Mouse (Mus musculus) right cerebral cortex, postnatal 36 days (tissue): Measurements from ENCODE around the gene Myh6.
"Not testable (repeated sequence)": the region's sequence is repeated elsewhere in the genome, so short reads cannot be mapped to it uniquely, and the experiment has no call there.

Source experiments
- DNase-seq, 2 experiments: peaks; one replicate each; pipeline ENCODE4 v3.0.0; 2022; ENCODE audit warnings: low spot score in 2 of 2, mixed read lengths in 1 of 2

Myh6 gene

DNA sequence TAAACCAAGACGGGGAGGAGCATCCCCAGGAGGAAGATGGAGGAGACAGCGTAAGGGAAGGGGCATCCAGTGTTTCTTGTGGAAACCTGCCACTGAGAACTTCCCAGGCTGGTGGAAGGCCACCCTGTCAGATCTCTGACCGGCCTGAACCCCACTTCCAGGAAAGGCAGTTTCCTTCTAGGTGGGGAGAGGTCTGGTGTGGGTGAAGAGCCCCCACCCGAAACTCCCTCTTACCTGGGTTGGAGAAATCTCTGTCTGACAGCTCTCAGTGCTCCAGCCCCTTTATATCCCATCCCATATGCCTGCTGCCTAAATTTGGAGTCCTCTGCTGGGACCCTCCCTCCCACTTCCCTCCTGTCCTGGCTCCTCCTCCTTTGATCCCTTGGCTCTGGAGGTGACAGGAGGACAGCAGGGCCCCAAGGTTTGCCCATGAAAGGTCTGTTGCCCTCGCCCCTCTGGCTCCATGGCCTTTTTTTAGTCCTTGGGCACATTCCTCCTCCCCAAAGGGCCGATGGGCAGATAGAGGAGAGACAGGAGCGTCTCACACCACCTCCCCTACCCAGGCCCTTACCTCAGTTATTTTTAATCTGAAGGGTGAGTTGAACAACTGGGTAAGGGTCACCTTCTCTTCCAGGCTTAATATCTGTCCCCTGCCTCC lies at the start of gene Myh6:
Myh6 (minus strand) TSS at position 608 of the 658 bp plus-strand sequence.
- DNase-seq, result no peak

DNA sequence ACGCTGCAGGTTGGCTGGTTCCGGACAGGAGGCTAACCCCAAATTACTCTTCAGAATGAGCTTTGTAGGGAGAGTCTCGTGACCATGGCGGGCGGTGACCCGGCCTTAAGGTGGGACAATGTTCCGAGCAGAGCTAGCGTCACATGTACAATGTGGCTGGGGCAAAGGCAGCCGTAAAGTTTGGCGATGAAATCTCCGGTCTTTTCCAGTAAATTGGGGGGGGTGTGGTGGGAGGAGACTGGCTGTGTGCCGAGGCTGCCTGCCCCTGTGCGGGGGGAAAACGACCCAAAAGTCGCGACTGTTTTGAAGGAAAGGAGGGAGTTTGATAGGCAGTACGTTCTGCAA lies 49.0 kb upstream of the Myh6 start:
- no peak for DNase-seq

DNA sequence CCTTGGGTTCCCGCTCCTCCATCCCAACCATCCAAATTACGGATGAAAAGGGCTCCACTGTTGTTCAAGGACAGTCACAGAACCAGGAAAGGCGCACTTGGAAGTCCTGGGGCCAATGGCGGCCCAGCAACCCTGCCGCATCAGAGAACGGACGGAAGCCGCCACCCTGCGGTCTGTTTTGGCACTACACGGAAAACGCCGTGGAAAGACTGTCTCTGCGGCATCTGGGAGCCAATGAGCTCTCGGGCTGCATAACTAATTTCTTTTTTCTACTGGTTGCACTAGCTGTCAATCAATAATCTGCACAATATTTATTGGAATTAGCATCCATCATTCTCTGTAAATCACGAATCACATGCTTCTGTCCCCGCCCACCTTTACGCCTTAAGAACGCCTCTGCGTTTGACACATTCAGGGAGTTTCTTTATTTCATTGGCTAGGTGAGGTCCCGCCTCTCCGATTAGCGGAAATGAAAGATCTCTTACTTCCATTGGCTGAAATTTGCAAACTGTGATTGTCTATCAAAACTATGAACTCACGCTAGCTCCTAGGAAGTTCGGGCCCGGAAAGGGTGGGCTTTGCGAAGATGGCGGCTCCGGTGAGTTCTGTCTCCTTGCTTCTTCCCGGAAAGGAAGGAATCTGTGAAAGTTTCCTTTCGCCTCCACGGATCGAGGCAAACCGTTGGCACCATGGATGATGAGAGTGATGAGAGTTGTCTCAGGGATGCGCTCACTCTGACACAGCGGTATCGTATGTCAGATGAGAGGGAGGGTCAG lies 48.5 kb upstream of the Myh6 start, which contains the start of gene Ngdn:
Ngdn (plus strand) TSS at position 464 of the 776 bp plus-strand sequence.
- DNase-seq, result peak; percentile 98 to 99

DNA sequence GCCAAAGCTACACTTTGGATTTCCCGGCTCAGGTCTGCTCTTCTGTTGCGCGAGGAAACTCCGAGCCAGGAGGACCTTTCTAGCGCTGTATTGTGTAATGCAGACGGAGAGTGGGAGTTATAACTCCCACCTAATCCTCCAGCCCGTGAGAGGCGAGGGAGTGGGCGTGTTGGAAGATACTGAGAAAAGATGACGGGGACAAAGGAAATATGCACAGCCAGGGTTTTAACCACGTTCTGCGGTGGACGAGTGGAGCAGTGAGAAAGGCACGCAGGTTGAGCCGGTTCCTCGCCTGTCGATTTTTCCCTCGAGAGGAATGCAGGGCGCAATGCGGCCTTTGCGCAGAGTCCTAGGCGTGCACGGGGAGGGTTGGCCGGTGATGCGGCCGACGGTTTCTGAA lies 47.9 kb upstream of the Myh6 start:
- DNase-seq, result peak; percentile 51 to 57

DNA sequence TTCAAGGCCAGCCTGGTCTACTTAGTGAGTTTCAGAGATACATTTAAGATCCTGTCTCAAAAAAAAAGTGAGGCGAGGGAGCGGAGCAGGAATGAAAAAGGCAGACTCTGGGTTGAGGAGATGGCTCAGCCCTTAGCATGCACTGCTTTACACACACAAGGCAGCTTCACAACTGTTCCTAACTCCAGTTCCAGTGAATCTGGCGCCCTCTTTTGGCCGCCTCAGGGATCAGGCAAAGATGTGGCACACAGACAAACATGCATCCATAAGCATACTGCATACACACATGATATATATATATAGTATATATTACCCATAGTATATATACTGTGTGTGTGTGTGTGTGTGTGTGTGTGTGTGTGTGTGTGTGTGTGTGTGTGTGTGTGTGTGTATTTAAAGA lies 44.4 kb upstream of the Myh6 start:
- no peak for DNase-seq

DNA sequence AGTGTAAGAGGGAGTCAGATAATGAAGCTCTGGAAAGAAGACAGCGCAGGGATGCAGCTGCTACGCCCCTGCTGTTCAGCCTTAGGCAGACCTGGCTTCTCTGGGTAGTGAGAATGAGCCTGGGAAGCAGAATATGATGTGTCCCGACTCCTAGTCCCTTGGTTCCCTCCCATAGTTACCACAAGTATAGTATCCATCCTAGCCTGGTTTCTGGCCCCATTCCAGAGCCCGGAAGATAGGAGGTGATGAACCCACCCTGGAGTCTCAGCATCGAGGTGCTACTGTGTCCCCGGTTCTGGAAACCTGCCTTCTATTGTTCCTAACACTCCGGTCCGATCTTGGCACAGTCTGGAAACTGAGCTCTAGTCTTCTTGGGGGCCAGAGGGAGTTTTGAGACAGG lies 41.7 kb upstream of the Myh6 start:
- no peak for DNase-seq

DNA sequence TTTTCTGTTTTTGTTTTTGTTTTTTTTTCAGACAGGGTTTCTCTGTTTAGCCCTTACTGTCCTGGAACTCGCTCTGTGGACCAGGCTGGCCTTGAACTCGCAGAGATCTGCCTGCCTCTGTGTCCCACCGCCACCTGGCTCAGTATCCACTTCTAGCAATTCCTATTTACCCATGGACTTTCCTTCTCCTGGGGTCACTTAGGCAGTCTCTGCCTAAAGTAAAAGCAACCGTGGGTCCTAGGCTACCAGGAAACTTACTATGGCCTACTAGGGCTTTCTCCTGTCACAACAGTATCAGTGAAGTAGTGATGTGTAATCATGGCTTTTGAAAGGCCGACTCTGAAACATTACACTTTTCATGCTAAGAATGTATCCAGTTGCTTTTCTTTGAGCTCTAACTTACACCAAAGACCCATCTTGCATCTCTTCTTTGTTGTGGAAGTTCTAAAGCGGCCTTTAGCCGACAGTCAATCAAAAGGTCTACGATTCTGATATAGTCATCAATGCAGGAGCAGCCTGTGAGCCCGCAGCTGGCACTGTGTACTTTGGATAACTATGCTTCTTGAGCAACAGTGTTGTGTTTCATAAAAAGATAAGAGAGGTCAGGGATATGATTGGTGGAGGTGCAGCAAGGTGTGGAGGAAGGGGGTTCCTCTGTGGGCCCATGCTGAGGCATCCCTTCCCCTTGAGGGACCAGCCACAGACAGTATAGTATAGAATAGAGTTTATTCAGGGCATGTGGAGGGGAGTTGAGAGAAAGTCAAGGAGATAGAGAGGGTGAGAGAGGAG lies 40.6 kb upstream of the Myh6 start:
- no peak for DNase-seq

DNA sequence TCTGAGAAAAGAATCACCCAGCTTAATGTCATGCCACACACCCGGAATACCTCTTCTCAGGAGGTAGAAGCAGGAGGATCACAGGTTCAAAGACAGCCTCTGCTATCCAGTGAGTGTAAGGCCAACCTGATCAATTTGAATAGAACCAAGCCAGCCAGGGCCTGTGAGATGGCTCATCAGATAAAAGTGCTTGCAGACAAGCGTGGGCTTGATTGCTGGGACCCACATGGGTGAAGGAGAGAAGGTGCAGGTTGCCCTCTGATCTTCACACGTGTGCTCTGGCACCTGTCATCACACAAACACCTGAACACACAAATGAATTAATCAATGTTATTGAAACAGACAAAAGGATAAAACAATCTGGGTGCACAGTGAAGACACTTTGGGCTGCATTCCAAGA lies 39.8 kb upstream of the Myh6 start:
- DNase-seq, result no peak

DNA sequence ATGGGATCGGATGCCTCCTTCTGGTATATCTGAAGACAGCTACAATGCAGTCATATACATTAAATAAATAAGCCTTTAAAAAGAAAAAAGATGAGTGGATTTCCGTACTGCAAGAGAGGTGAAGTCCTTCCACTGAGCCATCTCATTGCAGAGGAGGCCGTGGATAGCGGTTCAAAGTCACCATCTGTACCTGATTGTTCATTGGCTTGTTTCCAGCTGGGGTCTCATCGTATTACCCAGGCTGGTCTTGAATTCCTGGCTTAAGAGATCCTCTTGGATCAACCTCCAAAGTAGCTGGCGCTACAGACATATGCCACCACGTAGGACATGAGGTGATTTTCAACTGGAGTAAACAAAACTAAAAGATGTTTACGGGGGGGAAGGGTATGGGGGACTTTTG lies 39.2 kb upstream of the Myh6 start:
- no peak for DNase-seq

DNA sequence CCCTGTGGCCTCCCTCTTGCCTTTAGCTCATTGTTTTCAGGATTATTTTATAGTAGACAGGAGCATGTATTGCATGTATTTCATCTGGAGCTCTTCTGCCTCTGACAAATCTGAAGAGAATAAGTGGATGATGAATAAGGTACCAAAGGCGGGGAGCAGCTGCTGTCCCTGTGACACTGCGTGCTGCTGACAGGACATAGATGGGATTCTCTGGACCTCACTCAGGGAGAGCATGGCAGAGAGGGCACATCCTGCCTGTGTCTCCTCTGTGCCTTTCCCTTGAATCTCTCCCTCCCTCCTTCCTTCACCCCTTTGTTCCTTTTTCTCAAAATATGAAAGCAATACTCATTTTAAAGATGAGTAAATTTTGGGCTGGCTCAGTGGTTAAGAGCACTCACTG lies 38.8 kb upstream of the Myh6 start:
- no peak for DNase-seq

DNA sequence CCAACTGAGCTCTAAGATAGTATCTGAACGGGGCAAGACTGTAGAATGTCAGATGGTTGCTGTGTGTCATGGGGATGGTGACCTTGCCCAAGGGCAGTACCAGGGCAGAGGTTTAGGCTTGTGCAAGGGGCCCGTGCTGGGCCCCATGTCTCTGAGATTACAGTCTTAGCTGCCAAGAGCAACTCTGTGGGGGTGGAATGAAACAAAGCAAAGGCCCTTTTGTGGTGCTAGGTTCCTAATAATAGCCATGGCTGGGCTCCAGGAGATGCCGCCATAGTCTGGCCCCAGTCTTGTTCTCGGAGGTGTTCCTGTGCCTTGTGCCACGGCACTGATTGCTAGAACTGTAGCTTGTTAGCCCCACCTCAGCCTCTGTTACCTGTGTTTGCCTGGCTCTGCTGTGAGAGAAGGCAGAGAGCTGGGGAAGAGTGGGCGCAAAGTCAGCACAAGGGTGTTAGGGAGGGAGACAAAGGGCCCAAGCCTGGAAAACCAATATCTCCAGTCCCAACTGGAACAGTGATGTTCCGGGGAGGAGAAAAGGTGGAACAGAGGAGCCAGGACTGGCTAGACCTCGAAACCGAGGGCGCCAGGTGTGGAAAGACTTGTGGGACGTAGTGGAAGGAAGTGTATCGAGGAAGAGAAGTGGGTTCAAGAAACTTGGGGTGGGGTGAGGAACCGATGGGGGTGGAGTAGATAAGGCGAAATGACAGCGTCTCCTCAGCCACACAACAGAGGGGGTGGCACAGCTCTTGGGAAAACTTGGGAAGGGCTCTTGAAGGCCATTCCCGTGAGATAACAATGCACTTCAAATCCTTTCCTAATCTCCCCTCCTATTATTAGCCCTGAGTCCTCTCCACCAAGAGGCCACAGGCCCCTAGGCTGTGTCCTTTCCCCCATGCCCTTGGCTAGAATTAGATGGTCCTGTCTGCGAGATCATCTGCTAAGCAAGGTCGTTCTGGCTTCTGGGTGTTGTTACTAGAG lies 37.4 kb upstream of the Myh6 start:
- no peak for DNase-seq

DNA sequence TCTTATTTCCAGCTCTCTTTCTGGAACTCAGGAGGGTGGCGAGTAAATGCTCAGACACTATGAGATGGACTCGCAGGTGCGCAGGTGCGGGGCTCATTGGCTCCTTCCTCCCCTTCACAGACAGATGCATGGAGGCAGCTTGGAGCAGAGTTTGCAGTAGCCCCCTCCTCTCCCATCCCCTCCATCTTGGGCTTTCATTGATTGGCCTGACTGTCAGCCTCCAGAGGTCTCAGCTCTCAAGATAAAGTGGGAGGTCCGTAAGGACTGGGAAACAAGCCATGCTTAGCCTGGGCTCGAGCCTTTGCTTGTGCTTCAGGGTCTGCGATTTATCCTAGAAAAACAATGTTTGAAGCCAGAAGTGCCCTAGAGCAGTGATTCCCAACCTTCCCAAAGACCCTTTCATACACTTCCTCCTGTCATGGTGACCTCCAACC lies 36.0 kb upstream of the Myh6 start:
- DNase-seq, result no peak

DNA sequence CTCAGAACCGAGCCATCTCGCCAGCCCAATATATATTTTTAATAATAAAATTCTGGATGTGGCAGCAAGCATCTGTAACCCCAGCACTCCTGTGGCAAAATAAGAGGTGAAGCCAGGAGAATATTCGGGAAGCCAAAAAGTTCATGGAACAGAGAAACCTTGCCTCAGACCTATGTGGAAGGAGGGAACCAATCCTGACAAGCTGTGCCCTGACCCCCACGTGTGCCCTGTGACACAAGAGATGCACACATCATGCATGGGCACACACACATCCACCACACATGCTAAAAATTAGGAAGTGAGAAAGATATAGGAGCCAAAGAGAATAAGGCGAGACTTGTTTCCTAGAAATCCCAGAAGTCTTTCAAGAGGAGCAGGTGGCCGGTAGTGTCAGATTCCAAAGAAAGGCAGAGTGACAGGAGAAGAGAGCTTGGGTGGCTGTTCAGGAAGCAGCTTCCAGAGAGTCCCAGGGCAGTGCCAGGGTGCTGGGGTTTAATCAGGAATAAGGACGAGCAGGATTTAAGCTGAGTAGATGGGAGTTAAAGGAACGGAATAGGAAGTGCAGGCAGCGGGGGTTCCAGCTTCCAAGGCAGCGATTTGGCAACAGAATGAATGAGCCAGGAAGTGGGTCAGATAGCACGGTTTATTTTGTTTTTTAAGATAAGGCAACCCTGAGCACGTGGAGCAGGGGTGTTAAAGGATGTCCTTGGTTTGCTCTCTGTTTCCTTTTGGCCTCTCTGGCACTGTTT lies 35.4 kb upstream of the Myh6 start:
- DNase-seq, result no peak

DNA sequence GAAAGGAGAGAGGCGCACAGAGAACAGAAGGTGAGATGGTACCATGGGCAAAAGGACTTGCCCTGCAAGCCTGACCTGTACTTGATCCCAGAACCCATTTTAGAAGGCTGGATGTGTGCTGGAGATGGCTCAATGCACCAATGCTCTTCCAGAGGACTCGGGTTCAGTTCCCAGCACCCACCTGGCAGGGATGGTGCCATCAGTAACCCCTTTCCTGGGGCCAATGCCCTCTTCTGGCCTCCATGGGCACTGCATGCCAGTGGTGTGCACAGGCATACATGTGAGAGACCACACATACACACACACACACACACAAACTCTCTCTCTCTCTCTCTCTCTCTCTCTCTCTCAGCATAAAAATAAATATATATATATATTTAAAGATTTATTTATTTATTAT lies 34.7 kb upstream of the Myh6 start:
- DNase-seq, result no peak

DNA sequence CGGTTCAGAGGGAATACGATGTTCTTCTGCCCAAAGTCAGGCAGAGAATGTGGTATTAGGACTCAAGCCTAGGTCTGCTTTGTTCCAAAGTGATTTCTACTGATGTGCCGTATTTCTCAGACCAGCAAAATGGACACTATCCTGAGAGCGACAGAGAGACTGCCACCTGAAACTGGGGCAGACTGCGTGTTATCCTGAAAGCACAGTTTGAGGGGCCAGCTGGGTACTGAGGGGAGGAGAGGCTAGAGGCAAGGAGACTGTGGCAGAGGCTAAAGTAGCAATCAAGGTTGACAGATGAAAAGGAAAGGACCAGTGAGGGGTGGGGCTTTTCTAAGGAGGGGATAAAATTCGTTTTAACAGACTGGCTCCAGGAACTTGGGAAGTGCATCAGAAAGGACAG lies 34.1 kb upstream of the Myh6 start:
- DNase-seq, result no peak

DNA sequence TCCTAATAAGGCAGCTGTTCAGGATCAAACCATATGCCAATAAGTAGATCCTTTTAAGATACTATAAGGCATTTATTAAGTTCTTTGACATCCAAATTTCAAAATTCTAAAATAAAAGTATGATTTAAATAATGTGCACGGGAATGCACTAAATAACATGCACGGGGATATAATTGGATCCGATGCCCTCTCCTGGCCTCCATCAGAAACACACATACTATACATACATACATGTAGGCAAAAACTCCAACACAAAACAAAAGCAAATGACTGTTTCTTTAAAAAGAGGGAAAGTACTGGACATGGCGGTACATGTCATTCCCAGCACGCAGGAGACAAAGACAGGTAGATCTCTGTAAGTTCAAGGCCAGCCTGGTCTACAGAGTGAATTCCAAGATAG lies 33.1 kb upstream of the Myh6 start:
- DNase-seq, result not testable (repeated sequence)

DNA sequence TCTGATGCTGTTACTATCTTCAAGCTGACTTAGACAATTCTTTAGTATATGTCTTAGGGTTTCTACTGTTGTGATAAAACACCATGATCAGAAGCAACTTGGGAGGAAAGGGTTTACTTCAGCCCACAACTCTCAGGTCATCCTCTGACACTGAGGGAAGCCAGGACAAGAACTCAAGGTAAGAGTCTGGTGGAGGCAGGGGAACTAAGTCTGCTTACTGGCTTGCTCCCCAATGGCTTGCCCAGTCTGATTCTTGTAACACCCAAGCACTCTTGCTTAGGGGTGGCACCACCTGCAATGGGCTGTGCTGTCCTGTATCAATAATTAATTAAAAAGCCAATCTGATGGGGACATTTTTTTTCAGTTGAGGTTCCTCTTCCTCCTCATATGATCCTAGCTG lies 32.0 kb upstream of the Myh6 start:
- no peak for DNase-seq

DNA sequence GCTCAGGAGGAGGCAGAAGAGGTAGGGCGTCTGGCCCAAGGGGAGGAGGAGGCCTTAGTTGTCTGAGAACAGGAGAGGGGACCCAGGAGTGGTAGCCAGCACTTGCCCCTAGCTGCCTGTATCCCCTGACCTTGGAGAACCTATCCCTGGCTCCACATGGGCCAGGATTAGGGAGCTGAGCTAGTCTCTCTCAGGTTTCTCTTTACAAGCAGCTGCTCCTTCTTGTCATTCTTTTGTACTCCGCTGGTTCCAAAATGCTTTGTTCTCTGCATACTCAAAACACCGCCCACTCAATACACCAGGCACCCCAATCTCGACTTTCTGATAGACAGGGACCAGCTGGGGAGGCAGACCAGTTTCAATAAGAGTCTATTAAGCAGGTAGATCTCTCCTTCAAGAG lies 30.6 kb upstream of the Myh6 start:
- no peak for DNase-seq

DNA sequence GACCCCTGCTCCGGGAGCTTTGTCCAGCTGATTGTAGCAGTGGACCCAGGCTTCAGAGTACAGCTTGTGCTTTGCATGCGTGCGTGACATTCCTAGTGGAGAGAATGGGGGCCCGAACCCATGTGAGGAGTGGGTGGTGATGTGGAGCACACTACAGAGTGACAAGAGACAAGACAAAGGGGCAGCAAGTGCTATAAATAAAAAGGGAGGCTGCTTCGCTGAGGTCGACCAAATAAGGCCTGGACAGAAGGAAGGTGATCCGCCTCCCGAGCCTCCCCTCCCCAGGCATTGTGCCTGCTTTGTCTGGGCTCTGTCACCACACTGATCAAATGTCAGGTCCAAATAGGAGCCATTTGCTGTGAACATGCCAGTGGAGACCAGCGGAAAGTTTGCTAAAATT lies 30.1 kb upstream of the Myh6 start:
- DNase-seq, result no peak

DNA sequence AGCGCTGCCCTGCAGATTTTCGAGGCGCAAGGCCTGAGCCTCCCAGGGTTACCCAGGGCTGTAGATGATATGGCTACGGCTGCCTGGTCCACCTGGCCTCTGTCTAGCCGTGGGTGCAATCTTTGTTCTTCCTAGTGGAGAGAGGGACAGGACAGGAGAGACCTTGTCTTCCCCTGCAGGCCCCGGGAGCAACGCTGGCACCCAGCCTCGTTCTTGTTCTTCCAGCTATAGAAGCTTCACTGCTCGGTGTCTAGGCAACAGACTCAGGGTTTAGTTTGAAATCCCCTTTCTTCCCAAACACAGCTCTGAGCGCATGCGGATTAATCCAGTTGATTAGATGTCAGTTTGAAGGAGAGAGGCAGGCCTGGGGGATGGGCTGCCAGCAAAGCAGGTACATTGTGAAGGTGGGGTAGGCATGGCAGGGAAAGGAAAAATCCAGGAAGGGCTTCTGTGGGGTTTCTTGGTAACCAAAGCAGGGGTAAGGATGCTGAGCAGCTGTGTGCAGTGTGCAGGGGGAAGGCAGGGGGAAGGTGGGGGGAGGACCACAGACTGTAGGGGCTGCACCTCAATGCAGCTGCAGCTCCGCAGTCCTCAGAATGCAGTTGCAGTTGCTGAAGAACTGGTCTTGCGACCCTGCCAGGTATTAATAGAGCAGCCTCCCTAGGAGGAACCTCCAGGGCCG lies 28.9 kb upstream of the Myh6 start:
- DNase-seq, result peak; percentile 15 to 26
